Mouse (Mus musculus): Measurements from ENCODE around the gene Rpl35a. TPM values are rescaled to one million over a fixed set of nuclear protein-coding genes. Genes with fewer than 3 reads are reported as not detected.

Gene Rpl35a
- not detected in 2 replicates for polyA plus RNA-seq (2012; ENCODE audit: insufficient read depth, insufficient read length, low replicate concordance, missing spikeins)

DNA sequence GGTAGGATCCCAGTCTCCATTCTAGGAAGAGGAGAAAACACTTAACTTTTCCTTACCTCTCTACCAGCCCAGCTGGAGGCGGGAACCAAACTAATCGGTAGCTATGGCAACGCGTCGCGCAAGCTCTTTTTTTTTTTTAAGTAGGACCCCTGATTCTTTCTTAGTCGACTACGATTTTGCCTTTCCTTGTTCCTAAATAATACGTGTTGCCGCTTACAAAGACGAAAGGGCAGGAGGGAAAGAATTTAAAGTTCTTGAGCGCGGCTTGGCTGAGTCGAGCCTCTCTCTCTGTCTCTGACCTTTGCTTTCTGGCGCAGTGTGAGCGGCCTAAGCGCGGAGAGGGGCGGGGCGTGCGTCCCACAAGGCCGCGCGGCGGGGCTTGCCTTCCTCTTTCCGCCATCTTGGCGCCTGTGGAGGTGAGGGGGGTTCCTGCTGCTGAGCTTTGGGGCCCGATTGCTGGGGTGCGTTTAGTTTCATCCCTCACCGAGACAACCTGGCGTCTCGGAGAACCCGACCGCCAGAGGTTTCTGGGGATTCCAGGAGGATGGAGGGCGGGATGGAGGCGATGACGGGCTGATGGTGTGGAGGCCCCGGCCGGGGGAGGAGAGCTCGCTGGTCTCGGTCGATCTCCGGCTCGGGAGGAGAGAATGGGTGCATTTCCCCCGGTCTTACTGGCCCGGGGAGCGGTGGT is at the start of gene Rpl35a, which contains the start of gene Iqcg:
Rpl35a (plus strand) TSS at position 359 of the 691 bp plus-strand sequence.
Iqcg (minus strand) TSS at position 124 of the 691 bp plus-strand sequence.
- under 1% methylated on average over 47 of the region's 47 CpGs for WGBS
- TF ChIP-seq CTCF (IDR thresholded peaks at IDR 0.05; ENCODE audit: insufficient read depth, low read depth, low read length) (no peak), POLR2A (IDR thresholded peaks at IDR 0.05; ENCODE audit: insufficient read depth, low read depth, low read length) (peak; percentile 85)
- Histone ChIP-seq H3K4me3 (ENCODE audit: insufficient read depth, low read depth, low read length) (peak within 1 kb of the TSS; percentile 67), H3K27ac (ENCODE audit: insufficient read depth, low read depth, low read length) (peak within 1 kb of the TSS; percentile 98), H3K4me1 (ENCODE audit: control insufficient read depth, insufficient read depth, low read length) (peaks cover 4% of the 10 kb centered on the region; the same call in 1 of the 2 replicates)

- Histone ChIP-seq H3K4me1 (ENCODE audit: control insufficient read depth, insufficient read depth, low read length) (peaks cover 13% of the 10 kb centered on the region; the same call in 1 of the 2 replicates), H3K27ac (ENCODE audit: insufficient read depth, low read depth, low read length) (no peak overlapping the region), H3K4me3 (ENCODE audit: insufficient read depth, low read depth, low read length) (no peak overlapping the region)
- WGBS, result 76% methylated on average over 7 of the region's 7 CpGs
- no peak for TF ChIP-seq CTCF (IDR thresholded peaks at IDR 0.05; ENCODE audit: insufficient read depth, low read depth, low read length)
- no peak for TF ChIP-seq POLR2A (IDR thresholded peaks at IDR 0.05; ENCODE audit: insufficient read depth, low read depth, low read length)
Observed at GRCm38 (mm10) chr16:33006888-33007287, 49.4 kb upstream of the Rpl35a start.

GRCm38 (mm10) chr16:33007436-33007835 is 48.8 kb upstream of the Rpl35a start:
- H3K27ac ChIP-seq (ENCODE audit: insufficient read depth, low read depth, low read length), result no peak overlapping the region
- no peak overlapping the region for H3K4me3 ChIP-seq (ENCODE audit: insufficient read depth, low read depth, low read length)
- peaks cover 13% of the 10 kb centered on the region; the same call in 1 of the 2 replicates for H3K4me1 ChIP-seq (ENCODE audit: control insufficient read depth, insufficient read depth, low read length)
- TF ChIP-seq POLR2A (IDR thresholded peaks at IDR 0.05; ENCODE audit: insufficient read depth, low read depth, low read length) (no peak), CTCF (IDR thresholded peaks at IDR 0.05; ENCODE audit: insufficient read depth, low read depth, low read length) (no peak)
- WGBS, result 79% methylated on average over 7 of the region's 7 CpGs

DNA sequence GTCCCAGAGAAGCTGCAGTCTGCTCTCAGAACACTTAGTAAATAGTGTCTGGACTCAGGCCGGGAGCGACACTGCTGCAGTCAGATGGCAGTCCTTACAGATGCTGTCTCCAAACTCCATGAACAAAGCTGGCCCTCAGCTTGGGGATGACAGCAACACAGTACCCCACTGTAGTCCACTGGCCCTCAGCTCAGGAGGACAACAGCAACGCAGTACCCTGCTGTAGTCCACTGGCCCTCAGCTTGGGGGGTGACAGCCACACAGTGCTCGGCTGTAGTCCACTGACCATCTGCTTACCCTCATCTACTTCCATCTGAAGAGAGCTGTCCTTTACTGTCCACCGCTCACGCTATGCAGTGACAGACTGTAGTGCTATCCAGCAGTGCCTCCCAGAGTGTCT is 46.1 kb upstream of the Rpl35a start:
- peaks cover 22% of the 10 kb centered on the region for H3K4me1 ChIP-seq (ENCODE audit: control insufficient read depth, insufficient read depth, low read length)
- WGBS, result 92% methylated on average over 6 of the region's 6 CpGs
- H3K27ac ChIP-seq (ENCODE audit: insufficient read depth, low read depth, low read length), result no peak overlapping the region
- no peak for TF ChIP-seq CTCF (IDR thresholded peaks at IDR 0.05; ENCODE audit: insufficient read depth, low read depth, low read length)
- no peak for TF ChIP-seq POLR2A (IDR thresholded peaks at IDR 0.05; ENCODE audit: insufficient read depth, low read depth, low read length)
- no peak overlapping the region for H3K4me3 ChIP-seq (ENCODE audit: insufficient read depth, low read depth, low read length)

- peaks cover 12% of the 10 kb centered on the region for H3K4me1 ChIP-seq (ENCODE audit: control insufficient read depth, insufficient read depth, low read length)
- H3K4me3 ChIP-seq (ENCODE audit: insufficient read depth, low read depth, low read length), result no peak overlapping the region
- TF ChIP-seq CTCF (IDR thresholded peaks at IDR 0.05; ENCODE audit: insufficient read depth, low read depth, low read length), result no peak
- no peak for TF ChIP-seq POLR2A (IDR thresholded peaks at IDR 0.05; ENCODE audit: insufficient read depth, low read depth, low read length)
- 96% methylated on average over 5 of the region's 5 CpGs for WGBS
- H3K27ac ChIP-seq (ENCODE audit: insufficient read depth, low read depth, low read length), result no peak overlapping the region
Observed at GRCm38 (mm10) chr16:33013801-33014200, 42.5 kb upstream of the Rpl35a start.

DNA sequence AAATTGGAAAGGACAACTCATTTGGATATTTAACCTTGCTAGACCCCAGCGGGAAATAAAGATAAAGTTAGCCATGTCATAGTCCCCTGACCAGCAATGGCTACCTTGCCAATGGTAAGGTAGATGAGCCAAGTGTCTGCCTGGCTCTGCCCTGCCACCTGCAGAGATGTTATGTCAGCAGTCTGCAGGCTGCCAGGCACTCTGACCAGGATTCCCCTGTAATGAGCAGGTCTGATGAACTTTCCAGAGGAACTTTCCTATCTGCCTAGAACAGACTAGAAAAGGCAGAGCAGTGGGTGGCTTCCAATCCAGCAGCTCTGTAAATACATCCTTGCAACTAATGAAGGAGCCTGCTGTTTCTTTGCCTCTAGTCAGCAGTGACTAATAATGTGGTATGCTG is 41.3 kb upstream of the Rpl35a start:
- 78% methylated on average over 1 of the region's 1 CpGs for WGBS
- TF ChIP-seq POLR2A (IDR thresholded peaks at IDR 0.05; ENCODE audit: insufficient read depth, low read depth, low read length), result no peak
- TF ChIP-seq CTCF (IDR thresholded peaks at IDR 0.05; ENCODE audit: insufficient read depth, low read depth, low read length), result no peak
- Histone ChIP-seq H3K4me1 (ENCODE audit: control insufficient read depth, insufficient read depth, low read length) (peaks cover 14% of the 10 kb centered on the region), H3K4me3 (ENCODE audit: insufficient read depth, low read depth, low read length) (no peak overlapping the region), H3K27ac (ENCODE audit: insufficient read depth, low read depth, low read length) (no peak overlapping the region)

DNA sequence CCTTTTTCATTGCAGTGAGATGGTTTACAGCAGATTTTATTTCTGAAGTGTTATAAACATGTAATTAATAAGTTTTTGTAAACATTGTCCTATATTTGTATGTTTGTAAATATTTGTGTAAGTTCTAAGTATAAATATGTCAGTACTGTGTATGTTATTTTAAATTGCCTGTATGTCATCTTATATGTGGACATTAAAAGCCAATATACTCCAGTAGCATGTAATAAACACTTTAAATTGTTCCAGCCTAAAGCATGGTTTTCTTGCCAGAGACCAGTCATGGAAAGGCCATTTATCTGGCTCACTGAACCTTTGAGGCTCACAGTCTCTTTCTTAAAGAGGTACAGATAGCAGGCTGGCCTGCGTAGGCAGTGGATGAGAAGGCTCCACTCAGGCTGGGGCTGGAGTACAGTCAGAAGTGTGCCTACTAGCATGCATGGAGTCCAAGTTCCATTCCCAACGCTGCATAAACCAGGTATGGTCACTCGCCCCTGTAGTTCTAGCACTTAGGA is 40.8 kb upstream of the Rpl35a start:
- H3K27ac ChIP-seq (ENCODE audit: insufficient read depth, low read depth, low read length), result no peak overlapping the region
- peaks cover 14% of the 10 kb centered on the region for H3K4me1 ChIP-seq (ENCODE audit: control insufficient read depth, insufficient read depth, low read length)
- H3K4me3 ChIP-seq (ENCODE audit: insufficient read depth, low read depth, low read length), result no peak overlapping the region
- WGBS, result 88% methylated on average over 3 of the region's 3 CpGs
- no peak for TF ChIP-seq POLR2A (IDR thresholded peaks at IDR 0.05; ENCODE audit: insufficient read depth, low read depth, low read length)
- no peak for TF ChIP-seq CTCF (IDR thresholded peaks at IDR 0.05; ENCODE audit: insufficient read depth, low read depth, low read length)

DNA sequence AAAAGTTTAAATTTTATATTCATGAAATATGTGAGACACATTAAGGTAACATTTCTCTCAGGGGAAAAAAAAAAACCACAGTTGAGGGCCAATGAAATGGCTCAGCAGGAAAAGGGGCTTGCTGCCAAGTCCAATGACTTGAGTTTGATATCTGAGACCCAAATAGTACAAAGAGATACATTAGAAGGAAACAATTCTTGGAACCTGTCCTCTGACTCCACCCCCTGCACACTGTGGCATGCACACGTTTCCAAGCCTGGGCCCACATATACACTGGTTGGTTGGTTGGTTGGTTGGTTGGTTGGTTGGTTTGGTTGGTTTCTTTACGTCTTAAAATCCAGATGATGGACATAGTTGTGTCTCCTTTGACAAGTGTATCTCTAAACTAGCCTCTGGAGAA is 40.3 kb upstream of the Rpl35a start:
- WGBS, result 81% methylated on average over 2 of the region's 2 CpGs
- Histone ChIP-seq H3K4me3 (ENCODE audit: insufficient read depth, low read depth, low read length) (no peak overlapping the region), H3K27ac (ENCODE audit: insufficient read depth, low read depth, low read length) (no peak overlapping the region), H3K4me1 (ENCODE audit: control insufficient read depth, insufficient read depth, low read length) (peaks cover 14% of the 10 kb centered on the region)
- TF ChIP-seq CTCF (IDR thresholded peaks at IDR 0.05; ENCODE audit: insufficient read depth, low read depth, low read length) (no peak), POLR2A (IDR thresholded peaks at IDR 0.05; ENCODE audit: insufficient read depth, low read depth, low read length) (no peak)

- WGBS, result 80% methylated on average over 5 of the region's 5 CpGs
- no peak for TF ChIP-seq CTCF (IDR thresholded peaks at IDR 0.05; ENCODE audit: insufficient read depth, low read depth, low read length)
- TF ChIP-seq POLR2A (IDR thresholded peaks at IDR 0.05; ENCODE audit: insufficient read depth, low read depth, low read length), result no peak
- H3K27ac ChIP-seq (ENCODE audit: insufficient read depth, low read depth, low read length), result no peak overlapping the region
Observed at GRCm38 (mm10) chr16:33017677-33018349, 38.4 kb upstream of the Rpl35a start.

More at GRCm38 (mm10) chr16:33017677-33018349, 38.4 kb upstream of the Rpl35a start:
- Histone ChIP-seq H3K4me3 (ENCODE audit: insufficient read depth, low read depth, low read length) (no peak overlapping the region), H3K4me1 (ENCODE audit: control insufficient read depth, insufficient read depth, low read length) (peaks cover 14% of the 10 kb centered on the region)
